Mouse (Mus musculus) lung, embryonic 15.5 days (tissue): ENCODE results near the gene Cbfb. TPM values are rescaled to one million over a fixed set of nuclear protein-coding genes. Genes with fewer than 3 reads are reported as not detected.

Source experiments
- ATAC-seq: fragments of 200-750 bp; cut with Nextera tagmentation; 2 replicates; pipeline ENCODE4 v1.8.0; 2017; ENCODE audit warnings: moderate number of reproducible peaks, borderline replicate concordance; ENCODE audit not compliant: low FRiP score, low TSS enrichment; ENCODE audit errors: extremely low read depth
- H3K27ac ChIP-seq: fragments of 300-500 bp; sonication (generic); 2 replicates; pipeline ENCODE4 v1.5.1; 2015; ENCODE audit warnings: moderate library complexity, mild to moderate bottlenecking, inconsistent platforms
- H3K27me3 ChIP-seq: fragments of 300-500 bp; sonication (generic); 2 replicates; pipeline ENCODE4 v1.6.1; 2015; ENCODE audit warnings: inconsistent platforms
- H3K36me3 ChIP-seq: fragments of 300-500 bp; sonication (generic); 2 replicates; pipeline ENCODE4 v1.6.1; 2015; ENCODE audit warnings: inconsistent platforms
- H3K4me1 ChIP-seq: fragments of 300-500 bp; sonication (generic); 2 replicates; pipeline ENCODE4 v1.6.1; 2015; ENCODE audit warnings: inconsistent platforms
- H3K4me2 ChIP-seq: fragments of 300-500 bp; sonication (generic); 2 replicates; pipeline ENCODE4 v1.6.1; 2015; ENCODE audit warnings: inconsistent platforms, mild to moderate bottlenecking, moderate library complexity
- H3K4me3 ChIP-seq: fragments of 300-500 bp; sonication (generic); 2 replicates; pipeline ENCODE4 v1.5.1; 2015; ENCODE audit warnings: mild to moderate bottlenecking, inconsistent platforms
- H3K9ac ChIP-seq: fragments of 300-500 bp; sonication (generic); 2 replicates; pipeline ENCODE4 v1.6.1; 2015; ENCODE audit warnings: inconsistent platforms
- H3K9me3 ChIP-seq: fragments of 300-500 bp; sonication (generic); 2 replicates; pipeline ENCODE4 v1.6.1; 2016; ENCODE audit warnings: inconsistent platforms
- WGBS: fragments of 180-500 bp; shearing (Covaris S2); methylation state at CpG from one replicate; pipeline ENCODE4 v1.1.7; 2015; 5-methylcytosine and 5-hydroxymethylcytosine counted together
- polyA plus RNA-seq: library from polyadenylated mRNA; unstranded; fragments of >200 nt; fragmentation: Nextera tagmentation; extraction: Ambion mirVana; gene quantifications from 2 replicates; pipeline ENCODE4 v1.2.1, GENCODE M21; 2015

Gene Cbfb
- polyA plus RNA-seq, 1 experiment from 2014 or later = 62.9 TPM

GRCm38 (mm10) chr8:105265128-105265527 is 94.7 kb downstream of the Cbfb start:
- H3K9ac ChIP-seq = peak overlapping the region; percentile 51; the same call in 1 of the 2 replicates
- no peak for ATAC-seq
- peak overlapping the region; percentile 73 for H3K4me3 ChIP-seq
- WGBS = 8% methylated on average over 10 of the region's 10 CpGs
- peaks cover 50% of the 10 kb centered on the region for H3K4me1 ChIP-seq
- no peak overlapping the region for H3K27ac ChIP-seq
- no peaks in the 10 kb centered on the region for H3K9me3 ChIP-seq
- peak overlapping the region; percentile 93 for H3K4me2 ChIP-seq
- H3K36me3 ChIP-seq = no peaks in the 10 kb centered on the region
- H3K27me3 ChIP-seq = peaks cover 57% of the 10 kb centered on the region

- H3K9ac ChIP-seq = no peak overlapping the region
- peaks cover 54% of the 10 kb centered on the region for H3K4me1 ChIP-seq
- H3K4me3 ChIP-seq = no peak overlapping the region
- H3K27ac ChIP-seq = no peak overlapping the region
- H3K9me3 ChIP-seq = no peaks in the 10 kb centered on the region
- peaks cover 62% of the 10 kb centered on the region for H3K27me3 ChIP-seq
- ATAC-seq = no peak
- no peak overlapping the region for H3K4me2 ChIP-seq
- 33% methylated on average over 13 of the region's 13 CpGs for WGBS
- no peaks in the 10 kb centered on the region for H3K36me3 ChIP-seq
These were observed 96.3 kb downstream of the Cbfb start for GRCm38 (mm10) chr8:105266775-105267174.

Other genes starting within 250 kb of the Cbfb start
- gene Ces2e, start 244.4 kb upstream of the Cbfb start, polyA plus RNA-seq = 0.15 TPM in 1 of 2 replicates, not detected in the other
- gene Ces2f, start 223.3 kb upstream of the Cbfb start, polyA plus RNA-seq = not detected in 2 replicates
- gene Ces2g, start 209.0 kb upstream of the Cbfb start, polyA plus RNA-seq = 0.94 and 1.7 TPM in 2 replicates
- not detected in 2 replicates for gene Ces2h, start 169.8 kb upstream of the Cbfb start, polyA plus RNA-seq
- gene Ces3a, start 122.1 kb upstream of the Cbfb start, polyA plus RNA-seq = not detected in 2 replicates
- gene Ces3b, start 86.9 kb upstream of the Cbfb start, polyA plus RNA-seq = not detected in 2 replicates
- not detected in 2 replicates for gene Ces4a, start 38.9 kb upstream of the Cbfb start, polyA plus RNA-seq
- gene D230025D16Rik, start 54.5 kb downstream of the Cbfb start, polyA plus RNA-seq = 38.2 and 38.8 TPM in 2 replicates
- 23.4 and 26.0 TPM in 2 replicates for gene B3gnt9, start 84.5 kb downstream of the Cbfb start, polyA plus RNA-seq
- 29.8 and 33.6 TPM in 2 replicates for gene Tradd, start 93.9 kb downstream of the Cbfb start, polyA plus RNA-seq
- gene Fbxl8, start 94.0 kb downstream of the Cbfb start, polyA plus RNA-seq = 4.8 and 4.9 TPM in 2 replicates
- 0.61 and 0.69 TPM in 2 replicates for gene Hsf4, start 99.1 kb downstream of the Cbfb start, polyA plus RNA-seq
- 1.5 and 1.7 TPM in 2 replicates for gene Nol3, start 105.5 kb downstream of the Cbfb start, polyA plus RNA-seq
- 9.7 and 10.0 TPM in 2 replicates for gene 4931428F04Rik, start 119.2 kb downstream of the Cbfb start, polyA plus RNA-seq
- 30.3 and 32.9 TPM in 2 replicates for gene Exoc3l, start 125.4 kb downstream of the Cbfb start, polyA plus RNA-seq
- gene E2f4, start 127.0 kb downstream of the Cbfb start, polyA plus RNA-seq = 76.4 and 77.3 TPM in 2 replicates
- 10.1 and 12.1 TPM in 2 replicates for gene Elmo3, start 134.9 kb downstream of the Cbfb start, polyA plus RNA-seq
- 1.6 and 2.8 TPM in 2 replicates for gene Lrrc29, start 155.6 kb downstream of the Cbfb start, polyA plus RNA-seq
- gene Tmem208, start 155.7 kb downstream of the Cbfb start, polyA plus RNA-seq = 110 and 116 TPM in 2 replicates
- 10.6 and 11.9 TPM in 2 replicates for gene Fhod1, start 177.3 kb downstream of the Cbfb start, polyA plus RNA-seq
- gene Slc9a5, start 178.2 kb downstream of the Cbfb start, polyA plus RNA-seq = 6.4 and 7.2 TPM in 2 replicates
- gene Plekhg4, start 202.6 kb downstream of the Cbfb start, polyA plus RNA-seq = 1.1 and 1.5 TPM in 2 replicates
- not detected in 2 replicates for gene Kctd19, start 242.8 kb downstream of the Cbfb start, polyA plus RNA-seq
- 0.43 and 0.67 TPM in 2 replicates for gene Lrrc36, start 242.9 kb downstream of the Cbfb start, polyA plus RNA-seq